Mouse (Mus musculus) gastrocnemius, postnatal 4 days (tissue): ENCODE measurements at regions not wholly inside any gene's neighbourhood (a gene's known extent, or its start where the extent isn't known, plus 50 kb on each side); places are given as distances from the start of the nearest gene placed in this dataset.

Experiments used
- DNase-seq, 2 experiments: peaks; one replicate each; pipeline ENCODE4 v3.0.0; 2021 to 2022; ENCODE audit warnings: low spot score in 2 of 2, mixed read lengths in 2 of 2

GRCm38 (mm10) chr10:87722244-87722643 lies 135.8 kb upstream of the Igf1 start:
- no peak for DNase-seq

- no peak for DNase-seq
These were observed 125.4 kb upstream of the Igf1 start for GRCm38 (mm10) chr10:87732658-87733057.

GRCm38 (mm10) chr10:87733241-87733640 lies 124.8 kb upstream of the Igf1 start:
- peak; percentile 20 to 65 for DNase-seq

- peak; percentile 17 to 52 for DNase-seq
These were observed 117.7 kb upstream of the Igf1 start for GRCm38 (mm10) chr10:87740323-87740722.

GRCm38 (mm10) chr10:87742766-87743165 lies 115.3 kb upstream of the Igf1 start:
- no peak for DNase-seq

- no peak for DNase-seq
These were observed 110.1 kb upstream of the Igf1 start for GRCm38 (mm10) chr10:87747846-87748552.

GRCm38 (mm10) chr10:87748631-87749193 lies 109.4 kb upstream of the Igf1 start:
- DNase-seq = no peak

- peak in 1 of 2 experiments; percentile 22 for DNase-seq
These were observed 107.7 kb upstream of the Igf1 start for GRCm38 (mm10) chr10:87750321-87750720.

GRCm38 (mm10) chr10:87750972-87751371 lies 107.1 kb upstream of the Igf1 start:
- DNase-seq = no peak

- DNase-seq = no peak
These were observed 105.9 kb upstream of the Igf1 start for GRCm38 (mm10) chr10:87752117-87752516.

- DNase-seq = no peak
These were observed 104.6 kb upstream of the Igf1 start for GRCm38 (mm10) chr10:87753483-87753882.

GRCm38 (mm10) chr10:87761528-87762030 lies 96.5 kb upstream of the Igf1 start:
- DNase-seq = no peak

- DNase-seq = peak in 1 of 2 experiments; percentile 26
These were observed 70.5 kb upstream of the Igf1 start for GRCm38 (mm10) chr10:87787521-87787920.

GRCm38 (mm10) chr10:87792346-87792745 lies 65.7 kb upstream of the Igf1 start:
- DNase-seq = no peak

GRCm38 (mm10) chr10:87803936-87804791 lies 53.9 kb upstream of the Igf1 start:
- no peak for DNase-seq

- DNase-seq = no peak
These were observed 53.3 kb upstream of the Igf1 start for GRCm38 (mm10) chr10:87804792-87805082.
